Mouse (Mus musculus): ENCODE measurements around the gene Cenpe.

DNA sequence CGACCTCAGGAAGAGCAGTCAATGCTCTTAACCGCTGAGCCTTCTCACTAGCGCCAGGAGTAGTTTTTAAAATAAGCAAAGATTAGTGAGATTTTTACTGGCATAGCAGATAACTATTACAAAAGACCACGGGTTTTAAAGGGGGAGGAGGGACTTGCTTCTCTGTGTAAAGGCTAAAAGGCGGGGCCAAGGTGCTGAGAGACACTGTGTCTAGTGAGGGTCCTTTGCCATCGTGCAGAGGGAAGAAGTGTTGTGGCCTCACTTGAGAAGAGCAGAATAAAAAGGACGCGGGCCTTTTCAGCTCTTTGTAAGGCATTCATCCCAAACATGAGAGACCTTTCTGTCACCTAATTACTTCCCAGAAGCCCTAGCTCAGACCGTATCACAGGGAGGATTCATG lies 92.2 kb downstream of the Cenpe start:
- TF ChIP-seq CTCF (IDR thresholded peaks at IDR 0.05; ENCODE audit: low read depth) (no peak), EP300 (IDR thresholded peaks at IDR 0.05; ENCODE audit: low read depth) (no peak)
